Mouse (Mus musculus) midbrain, embryonic 15.5 days (tissue): Measurements from ENCODE around the gene Osbpl9. TPM values are rescaled to one million over a fixed set of nuclear protein-coding genes. Genes with fewer than 3 reads are reported as not detected.

Experiments used
- ATAC-seq: fragments of 200-750 bp; cut with Nextera tagmentation; replicated peaks from 2 replicates; pipeline ENCODE4 v1.8.0; 2017; ENCODE audit warnings: moderate TSS enrichment
- H3K27ac ChIP-seq: fragments of 300-500 bp; sonication (generic); 2 replicates; pipeline ENCODE4 v1.5.1; 2015; ENCODE audit warnings: mild to moderate bottlenecking, inconsistent platforms
- H3K27me3 ChIP-seq: fragments of 300-500 bp; sonication (generic); replicated peaks from 2 replicates; pipeline ENCODE4 v1.6.1; 2015; ENCODE audit warnings: inconsistent platforms
- H3K36me3 ChIP-seq: fragments of 300-500 bp; sonication (generic); replicated peaks from 2 replicates; pipeline ENCODE4 v1.6.1; 2015; ENCODE audit warnings: inconsistent platforms
- H3K4me1 ChIP-seq: fragments of 300-500 bp; sonication (generic); 2 replicates; pipeline ENCODE4 v1.6.1; 2015; ENCODE audit warnings: inconsistent platforms
- H3K4me2 ChIP-seq: fragments of 300-500 bp; sonication (generic); 2 replicates; pipeline ENCODE4 v1.6.1; 2015; ENCODE audit warnings: inconsistent platforms, mild to moderate bottlenecking, moderate library complexity
- H3K4me3 ChIP-seq: fragments of 300-500 bp; sonication (generic); 2 replicates; pipeline ENCODE4 v1.5.1; 2015; ENCODE audit warnings: mild to moderate bottlenecking, inconsistent platforms
- H3K9ac ChIP-seq: fragments of 300-500 bp; sonication (generic); 2 replicates; pipeline ENCODE4 v1.6.1; 2015; ENCODE audit warnings: mild to moderate bottlenecking, inconsistent platforms
- H3K9me3 ChIP-seq: fragments of 300-500 bp; sonication (generic); 2 replicates; pipeline ENCODE4 v1.6.1; 2016; ENCODE audit warnings: inconsistent platforms
- WGBS: fragments of 180-500 bp; shearing (Covaris S2); methylation state at CpG from one replicate; pipeline ENCODE4 v1.1.7; 2015; ENCODE audit warnings: mixed read lengths; 5-methylcytosine and 5-hydroxymethylcytosine counted together
- polyA plus RNA-seq: library from polyadenylated mRNA; unstranded; fragments of >200 nt; fragmentation: Nextera tagmentation; extraction: Ambion mirVana; gene quantifications from 2 replicates; pipeline ENCODE4 v1.2.1, GENCODE M21; 2015

Osbpl9 gene
- polyA plus RNA-seq, 1 experiment from 2014 or later, result 74.0 TPM

GRCm38 (mm10) chr4:109109012-109109411 lies 93.1 kb downstream of the Osbpl9 start:
- Histone ChIP-seq H3K9me3 (no peaks in the 10 kb centered on the region), H3K9ac (no peak overlapping the region), H3K27ac (no peak overlapping the region), H3K36me3 (no peaks in the 10 kb centered on the region), H3K4me3 (no peak overlapping the region), H3K27me3 (no peaks in the 10 kb centered on the region), H3K4me2 (no peak overlapping the region), H3K4me1 (no peaks in the 10 kb centered on the region)
- no peak for ATAC-seq
- 84% methylated on average over 6 of the region's 6 CpGs for WGBS

GRCm38 (mm10) chr4:109106594-109106993 lies 95.5 kb downstream of the Osbpl9 start:
- Histone ChIP-seq H3K36me3 (no peaks in the 10 kb centered on the region), H3K27ac (no peak overlapping the region), H3K27me3 (no peaks in the 10 kb centered on the region), H3K4me1 (no peaks in the 10 kb centered on the region), H3K4me2 (no peak overlapping the region), H3K9me3 (no peaks in the 10 kb centered on the region), H3K4me3 (no peak overlapping the region), H3K9ac (no peak overlapping the region)
- no peak for ATAC-seq

DNA sequence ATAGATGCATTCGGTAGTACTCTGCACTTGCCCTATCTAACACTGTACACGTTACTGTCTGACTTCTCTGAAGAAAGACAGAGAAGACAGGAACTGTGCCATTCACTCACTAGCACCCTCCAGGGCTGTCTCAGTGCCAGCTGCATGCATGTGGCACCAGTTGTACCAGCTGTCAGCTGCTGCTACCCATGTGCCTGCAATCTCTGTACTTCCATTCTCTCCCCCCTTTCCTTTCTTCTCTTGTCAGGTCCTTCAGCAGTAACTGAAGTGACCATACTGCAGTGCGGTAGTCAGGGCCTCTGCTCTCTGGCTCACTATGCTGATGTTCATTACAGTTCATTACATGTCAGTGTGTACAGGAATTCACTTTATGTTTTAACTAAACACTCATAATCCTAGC lies 96.0 kb downstream of the Osbpl9 start:
- Histone ChIP-seq H3K27me3 (no peaks in the 10 kb centered on the region), H3K36me3 (no peaks in the 10 kb centered on the region), H3K9me3 (no peaks in the 10 kb centered on the region), H3K4me1 (no peaks in the 10 kb centered on the region), H3K9ac (no peak overlapping the region), H3K4me2 (no peak overlapping the region), H3K27ac (no peak overlapping the region), H3K4me3 (no peak overlapping the region)
- 77% methylated on average over 3 of the region's 3 CpGs for WGBS
- ATAC-seq, result no peak

DNA sequence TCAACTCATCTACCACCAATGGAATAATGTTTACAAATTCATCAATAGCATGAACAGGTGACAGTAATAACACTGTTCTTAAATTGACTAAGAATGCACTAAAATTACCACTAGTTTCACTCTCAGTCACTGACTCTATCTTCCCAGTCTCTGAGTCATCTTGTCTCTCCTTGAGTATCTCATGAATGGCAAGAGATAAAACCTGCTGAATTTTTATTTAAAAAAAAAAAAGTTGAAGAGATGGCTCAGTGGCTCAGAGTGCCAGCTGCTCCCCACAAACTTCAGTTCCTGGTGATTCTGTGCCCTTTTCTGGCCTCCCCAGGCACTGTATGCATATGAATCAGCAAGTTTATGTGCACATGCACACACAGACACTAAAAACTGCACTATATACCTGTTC lies 96.8 kb downstream of the Osbpl9 start:
- H3K4me3 ChIP-seq, result no peak overlapping the region
- no peak for ATAC-seq
- H3K9me3 ChIP-seq, result no peaks in the 10 kb centered on the region
- H3K27ac ChIP-seq, result no peak overlapping the region
- no peaks in the 10 kb centered on the region for H3K36me3 ChIP-seq
- no peak overlapping the region for H3K4me2 ChIP-seq
- H3K27me3 ChIP-seq, result no peaks in the 10 kb centered on the region
- H3K4me1 ChIP-seq, result no peaks in the 10 kb centered on the region
- no peak overlapping the region for H3K9ac ChIP-seq

DNA sequence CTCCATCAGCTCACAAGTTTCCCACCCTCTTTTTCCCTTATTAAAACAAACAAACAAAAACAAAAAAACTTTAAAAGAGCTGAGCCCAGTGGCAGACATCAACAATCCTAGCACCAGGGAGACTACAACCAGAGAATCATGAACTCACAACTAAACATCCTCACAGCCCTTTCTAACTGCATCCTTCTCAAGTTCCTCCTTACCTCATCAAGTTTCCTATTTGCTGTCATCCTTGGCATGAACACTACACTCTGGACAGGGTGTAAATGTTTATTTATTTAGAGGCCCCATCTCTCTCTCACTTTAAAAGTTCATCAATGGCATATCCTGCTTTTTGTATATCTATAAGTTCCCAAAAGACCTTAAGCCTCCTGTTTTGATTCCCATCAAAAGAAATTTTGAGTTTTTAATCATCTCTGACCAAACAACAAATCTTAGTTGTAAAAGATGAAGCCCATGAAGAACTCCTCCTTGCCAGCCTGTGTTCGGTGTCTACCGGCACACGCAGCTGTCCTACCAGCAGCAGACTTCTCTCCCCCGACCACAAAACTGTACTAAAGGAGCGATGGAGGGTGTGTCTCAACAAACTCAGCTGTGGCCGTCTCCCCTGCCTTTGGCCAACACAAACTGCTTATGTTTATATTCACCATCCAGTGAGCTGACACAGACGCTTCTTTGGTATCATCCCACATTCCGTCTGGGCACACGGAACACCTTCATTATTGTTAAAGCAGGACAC lies 98.8 kb downstream of the Osbpl9 start:
- no peak for ATAC-seq
- H3K36me3 ChIP-seq, result no peaks in the 10 kb centered on the region
- H3K9ac ChIP-seq, result no peak overlapping the region
- H3K4me2 ChIP-seq, result no peak overlapping the region
- H3K4me3 ChIP-seq, result no peak overlapping the region
- no peaks in the 10 kb centered on the region for H3K27me3 ChIP-seq
- no peaks in the 10 kb centered on the region for H3K4me1 ChIP-seq
- H3K27ac ChIP-seq, result no peak overlapping the region
- 81% methylated on average over 9 of the region's 9 CpGs for WGBS
- no peaks in the 10 kb centered on the region for H3K9me3 ChIP-seq

GRCm38 (mm10) chr4:109102574-109102973 lies 99.5 kb downstream of the Osbpl9 start:
- H3K4me2 ChIP-seq, result no peak overlapping the region
- ATAC-seq, result no peak
- no peak overlapping the region for H3K27ac ChIP-seq
- H3K9ac ChIP-seq, result no peak overlapping the region
- no peaks in the 10 kb centered on the region for H3K27me3 ChIP-seq
- no peaks in the 10 kb centered on the region for H3K9me3 ChIP-seq
- H3K4me3 ChIP-seq, result no peak overlapping the region
- H3K36me3 ChIP-seq, result no peaks in the 10 kb centered on the region
- 93% methylated on average over 5 of the region's 5 CpGs for WGBS
- H3K4me1 ChIP-seq, result no peaks in the 10 kb centered on the region

- no peak for ATAC-seq
- H3K9ac ChIP-seq, result no peak overlapping the region
- no peak overlapping the region for H3K4me2 ChIP-seq
- no peaks in the 10 kb centered on the region for H3K9me3 ChIP-seq
- no peaks in the 10 kb centered on the region for H3K4me1 ChIP-seq
- no peaks in the 10 kb centered on the region for H3K36me3 ChIP-seq
- no peak overlapping the region for H3K27ac ChIP-seq
- H3K27me3 ChIP-seq, result no peaks in the 10 kb centered on the region
- no peak overlapping the region for H3K4me3 ChIP-seq
- WGBS, result 95% methylated on average over 3 of the region's 3 CpGs
Measured at GRCm38 (mm10) chr4:109098861-109099260, 103.2 kb downstream of the Osbpl9 start.

GRCm38 (mm10) chr4:109094269-109094668 lies 107.8 kb downstream of the Osbpl9 start:
- Histone ChIP-seq H3K36me3 (no peaks in the 10 kb centered on the region), H3K27me3 (no peaks in the 10 kb centered on the region), H3K27ac (no peak overlapping the region), H3K4me2 (no peak overlapping the region), H3K9me3 (no peaks in the 10 kb centered on the region), H3K4me1 (no peaks in the 10 kb centered on the region), H3K9ac (no peak overlapping the region), H3K4me3 (no peak overlapping the region)
- ATAC-seq, result no peak
- WGBS, result 75% methylated on average over 2 of the region's 2 CpGs

GRCm38 (mm10) chr4:109092344-109092743 lies 109.7 kb downstream of the Osbpl9 start:
- WGBS, result 93% methylated on average over 5 of the region's 5 CpGs
- H3K27ac ChIP-seq, result no peak overlapping the region
- H3K27me3 ChIP-seq, result no peaks in the 10 kb centered on the region
- no peak overlapping the region for H3K4me2 ChIP-seq
- ATAC-seq, result no peak
- no peaks in the 10 kb centered on the region for H3K9me3 ChIP-seq
- no peaks in the 10 kb centered on the region for H3K36me3 ChIP-seq
- no peaks in the 10 kb centered on the region for H3K4me1 ChIP-seq
- H3K9ac ChIP-seq, result no peak overlapping the region
- no peak overlapping the region for H3K4me3 ChIP-seq

DNA sequence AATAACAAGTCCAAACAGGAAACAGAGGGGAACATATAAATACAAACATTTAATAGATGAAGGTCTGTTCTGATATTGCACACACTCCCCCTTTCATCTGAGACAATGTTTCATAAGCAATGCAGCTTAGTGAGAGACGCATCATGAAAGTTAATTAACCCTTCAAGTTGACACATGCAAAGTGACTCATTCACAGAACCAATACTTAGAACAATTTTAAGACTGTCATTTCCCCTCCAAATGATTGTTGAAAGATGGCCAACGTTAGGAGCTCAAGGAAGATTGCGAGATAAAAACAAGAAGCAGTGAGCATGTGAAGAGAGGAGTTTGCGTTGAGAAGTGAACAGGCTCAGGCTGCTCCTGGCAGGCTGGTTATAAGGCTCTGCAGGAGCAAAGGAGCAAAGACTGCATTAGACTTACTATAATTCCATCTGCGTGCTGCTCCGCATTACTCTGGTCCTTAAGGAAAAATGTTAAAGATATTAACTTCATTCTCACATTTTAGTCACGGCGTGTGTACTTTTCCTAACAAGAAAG lies 110.8 kb downstream of the Osbpl9 start:
- Histone ChIP-seq H3K4me2 (no peak overlapping the region), H3K27me3 (no peaks in the 10 kb centered on the region), H3K4me1 (no peaks in the 10 kb centered on the region), H3K36me3 (no peaks in the 10 kb centered on the region), H3K9ac (no peak overlapping the region), H3K27ac (no peak overlapping the region), H3K9me3 (no peaks in the 10 kb centered on the region), H3K4me3 (no peak overlapping the region)
- no peak for ATAC-seq
- 85% methylated on average over 8 of the region's 8 CpGs for WGBS

GRCm38 (mm10) chr4:109089999-109090398 lies 112.1 kb downstream of the Osbpl9 start:
- Histone ChIP-seq H3K27me3 (no peaks in the 10 kb centered on the region), H3K36me3 (no peaks in the 10 kb centered on the region), H3K9ac (no peak overlapping the region), H3K4me1 (no peaks in the 10 kb centered on the region), H3K4me3 (no peak overlapping the region), H3K27ac (no peak overlapping the region), H3K9me3 (no peaks in the 10 kb centered on the region), H3K4me2 (no peak overlapping the region)
- no peak for ATAC-seq
- WGBS, result 82% methylated on average over 6 of the region's 6 CpGs

- Histone ChIP-seq H3K9ac (no peak overlapping the region), H3K4me1 (no peaks in the 10 kb centered on the region), H3K9me3 (no peaks in the 10 kb centered on the region), H3K27me3 (no peaks in the 10 kb centered on the region), H3K36me3 (no peaks in the 10 kb centered on the region), H3K4me3 (no peak overlapping the region), H3K4me2 (no peak overlapping the region), H3K27ac (no peak overlapping the region)
- 87% methylated on average over 5 of the region's 5 CpGs for WGBS
- ATAC-seq, result no peak
Measured at GRCm38 (mm10) chr4:109089171-109089570, 112.9 kb downstream of the Osbpl9 start.

DNA sequence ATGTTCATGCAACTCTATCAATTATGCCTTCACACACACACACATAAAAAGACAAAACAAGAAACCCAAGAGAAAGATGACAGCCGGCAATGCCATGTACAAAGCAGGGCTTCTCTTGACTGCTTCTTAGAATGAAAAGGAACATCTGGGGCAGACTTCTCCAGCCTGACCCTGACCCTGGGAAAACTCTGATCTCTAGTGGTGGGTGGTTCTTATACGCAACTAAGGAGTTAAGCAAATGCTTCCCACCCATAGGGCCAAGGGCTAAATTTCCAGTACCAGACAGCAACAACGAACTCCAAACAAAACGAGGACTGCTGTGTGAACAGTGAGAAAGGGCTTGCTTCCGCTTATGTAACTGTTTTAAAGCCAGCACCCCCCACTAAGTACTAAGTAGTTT lies 122.0 kb downstream of the Osbpl9 start:
- Histone ChIP-seq H3K27ac (no peak overlapping the region), H3K4me2 (no peak overlapping the region), H3K4me1 (no peaks in the 10 kb centered on the region), H3K36me3 (peaks cover 9% of the 10 kb centered on the region), H3K27me3 (no peaks in the 10 kb centered on the region), H3K9me3 (no peaks in the 10 kb centered on the region), H3K4me3 (no peak overlapping the region), H3K9ac (no peak overlapping the region)
- no peak for ATAC-seq
- 83% methylated on average over 5 of the region's 5 CpGs for WGBS
